Mouse (Mus musculus) CH12.LX (cell line): ENCODE data around the gene Gzmm.

Experiments
- CHD1 ChIP-seq: IDR thresholded peaks from 2 replicates; pipeline ENCODE4 v1.6.1; 2012; ENCODE audit warnings: low read depth, low read length, improper control_type of control experiment, inconsistent platforms
- CHD2 ChIP-seq: IDR thresholded peaks from 2 replicates; pipeline ENCODE4 v1.6.1; 2011; ENCODE audit warnings: low read length, improper control_type of control experiment
- CTCF ChIP-seq, 2 experiments: IDR thresholded peaks in 1 of 2; conservative IDR thresholded peaks in 1 of 2; 2 replicates each; pipeline ENCODE4 v1.5.1; 2011 to 2012; ENCODE audit warnings: low read depth in 2 of 2, low read length in 2 of 2, improper control_type of control experiment in 1 of 2, inconsistent platforms in 1 of 2, mild to moderate bottlenecking in 1 of 2, moderate library complexity in 1 of 2
- ELF1 ChIP-seq: IDR thresholded peaks from 2 replicates; pipeline ENCODE4 v1.6.1; 2014; ENCODE audit warnings: low read depth, mild to moderate bottlenecking, inconsistent platforms, low read length, improper control_type of control experiment
- EP300 ChIP-seq: IDR thresholded peaks from 2 replicates; pipeline ENCODE4 v1.6.1; 2011; ENCODE audit warnings: low read length, improper control_type of control experiment
- KAT2A ChIP-seq: IDR thresholded peaks from 2 replicates; pipeline ENCODE4 v1.6.1; 2012; ENCODE audit warnings: low read length, improper control_type of control experiment, inconsistent platforms; ENCODE audit not compliant: insufficient replicate concordance
- RCOR1 ChIP-seq: conservative IDR thresholded peaks from 2 replicates; pipeline ENCODE4 v1.6.1; 2012; ENCODE audit warnings: low read depth, mild to moderate bottlenecking, inconsistent platforms, low read length, improper control_type of control experiment
- SMC3 ChIP-seq: IDR thresholded peaks from 2 replicates; pipeline ENCODE4 v1.6.1; 2011; ENCODE audit warnings: low read depth, low read length, improper control_type of control experiment
- USF1 ChIP-seq: IDR thresholded peaks from 2 replicates; pipeline ENCODE4 v1.6.1; 2014; ENCODE audit warnings: low read depth, mild to moderate bottlenecking, inconsistent platforms, low read length, improper control_type of control experiment

- no peak for TF ChIP-seq EP300
- TF ChIP-seq CHD1, result no peak
- no peak for TF ChIP-seq CHD2
- no peak for TF ChIP-seq ELF1
- TF ChIP-seq SMC3, result no peak
- no peak for TF ChIP-seq CTCF (conservative IDR thresholded peaks at IDR 0.05 in 1 of 2, IDR thresholded peaks at IDR 0.05 in 1 of 2; ENCODE audit: low read depth in 2 of 2, low read length in 2 of 2)
- TF ChIP-seq KAT2A, result no peak
- TF ChIP-seq USF1, result no peak
- no peak for TF ChIP-seq RCOR1
Observed at GRCm38 (mm10) chr10:79733847-79734246, 45.0 kb downstream of the Gzmm start.
